Mouse (Mus musculus) layer of hippocampus, adult 9-10 months (tissue): ENCODE measurements around the gene Olfr450.

Experiments used
- DNase-seq: peaks from one replicate; pipeline ENCODE4 v3.0.0; 2022; ENCODE audit warnings: low spot score

Gene Olfr450

DNA sequence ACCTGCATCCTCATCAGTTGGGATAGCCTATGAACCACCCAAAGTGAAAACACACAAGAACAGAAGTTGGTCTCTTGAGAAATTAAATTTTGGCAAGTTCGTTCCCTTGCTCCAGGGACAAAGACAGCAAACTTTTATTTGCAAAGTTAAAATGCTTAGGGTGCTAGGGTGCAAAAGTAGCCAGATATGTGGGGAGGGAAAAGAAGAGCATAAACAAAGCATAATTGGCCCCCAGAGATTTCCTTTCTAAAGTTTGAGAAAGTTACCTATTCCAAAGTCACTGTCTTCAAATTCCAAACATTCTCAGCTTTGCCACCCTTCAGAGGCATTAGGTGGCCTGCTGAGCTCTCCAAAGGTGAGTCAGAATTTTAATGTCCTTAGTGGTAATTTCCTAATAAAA, at the start of gene Olfr450:
Gene Olfr450, plus strand, starts transcription at position 301 of the 400 bp plus-strand sequence.
- no peak for DNase-seq

DNA sequence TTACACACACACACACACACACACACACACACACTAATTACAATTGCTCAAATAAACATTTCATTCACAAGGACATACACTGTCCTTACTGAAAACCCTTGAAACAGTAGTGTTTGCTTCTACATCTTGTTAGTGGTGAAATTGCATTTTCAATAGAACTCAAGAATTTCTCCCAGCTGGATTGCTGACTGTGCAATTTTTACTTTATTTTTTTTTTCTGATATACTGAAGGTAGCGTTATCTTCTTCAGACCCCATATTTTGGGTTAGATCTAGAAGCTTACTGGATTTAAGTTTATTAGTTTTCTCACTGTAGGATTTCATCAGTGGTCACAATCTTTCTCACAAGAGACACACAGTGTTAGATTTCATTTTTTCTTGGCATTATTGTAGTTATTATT, 34.7 kb upstream of the Olfr450 start:
- no peak for DNase-seq

DNA sequence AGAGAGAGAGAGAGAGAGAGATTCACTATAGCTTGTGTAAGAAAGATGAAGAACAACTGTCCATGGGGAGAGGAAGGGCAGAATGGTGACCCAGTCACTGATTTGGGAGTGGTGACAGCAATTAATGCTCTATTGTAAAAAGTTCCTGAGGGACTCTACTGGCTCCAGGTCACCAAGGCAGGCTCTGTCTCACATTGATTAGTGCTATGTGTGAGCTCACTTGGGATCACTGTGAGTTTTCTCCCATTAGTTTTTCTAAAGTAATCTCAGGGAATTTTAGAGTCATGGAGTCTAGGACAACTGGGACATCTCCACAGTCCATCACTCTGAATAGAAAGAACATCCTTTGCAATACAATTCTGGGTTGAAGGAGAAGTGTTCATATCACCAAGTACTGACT, 26.9 kb upstream of the Olfr450 start, which contains the start of gene Olfr452:
Gene Olfr452, plus strand, starts transcription at position 301 of the 400 bp plus-strand sequence.
- no peak for DNase-seq

GRCm38 (mm10) chr6:42790247-42790948, 21.3 kb upstream of the Olfr450 start:
- DNase-seq = no peak

DNA sequence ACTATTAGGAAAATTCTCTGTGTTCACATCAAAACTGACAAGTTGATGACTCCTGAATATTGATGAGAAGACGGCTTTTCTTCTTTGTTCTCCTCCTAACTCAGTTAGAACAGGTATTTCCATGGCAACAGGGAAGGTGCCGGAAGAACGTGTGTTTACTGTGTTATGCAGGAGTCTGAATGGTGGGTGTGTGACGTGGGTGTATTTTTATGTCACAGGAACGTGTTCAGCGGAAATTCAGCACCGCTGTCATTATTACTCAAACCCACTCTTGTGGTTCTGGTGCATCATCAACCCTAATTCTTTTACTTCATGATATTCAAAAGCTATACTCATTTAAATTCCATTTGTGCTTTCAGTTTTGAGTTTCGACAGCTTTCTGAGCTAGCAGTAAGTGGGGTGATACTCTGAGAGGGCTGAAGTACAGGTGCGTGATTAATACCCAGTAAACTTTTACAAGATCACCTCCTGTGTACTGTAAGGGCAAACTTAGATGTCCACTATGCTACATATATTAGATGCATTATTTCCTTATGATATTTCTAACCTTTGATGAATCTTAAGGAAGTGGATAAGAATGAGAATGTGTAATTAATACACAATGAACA, 20.7 kb upstream of the Olfr450 start:
- no peak for DNase-seq

- no peak for DNase-seq
Measured at GRCm38 (mm10) chr6:42794982-42795381, 16.8 kb upstream of the Olfr450 start.

- DNase-seq = no peak
Measured at GRCm38 (mm10) chr6:42834084-42834483, 22.3 kb downstream of the Olfr450 start, which contains the start of gene Olfr449. Olfr449 (plus strand) TSS chr6:42834384.

- DNase-seq = peak; percentile 81
Measured at GRCm38 (mm10) chr6:42860222-42860819, 48.6 kb downstream of the Olfr450 start.
